In genomic region chr8:45438899-45439535, GRCm38 (mm10) we compare ENCODE assay signal across 10 mouse cellular contexts. TPM values are rescaled to one million over a fixed set of nuclear protein-coding genes. Genes with fewer than 3 reads are reported as not detected.
A peak's percentile ranks its signal among the peaks of the same experiment; 100 is the strongest.
DNase-seq lines count a peak whose midpoint lies in the region; ATAC-seq and TF ChIP-seq lines count a peak whose summit lies in the region.
"Had no signal": no experiment of that assay in that cellular context is flagged by ENCODE, and none has a peak within 500 bp of the region (broad histone marks: within the 10 kb centered on the region; RNA-seq: fewer than 3 reads in every experiment).

No protein-coding gene starts in this region.

- no peaks in the 10 kb centered on the region for H3K9me3 ChIP-seq in forebrain, embryonic 11.5 days (ENCODE audit: control insufficient read depth, low read length)
- no peaks in the 10 kb centered on the region for H3K9me3 ChIP-seq in forebrain, embryonic 10.5 days
- no peaks in the 10 kb centered on the region for H3K9me3 ChIP-seq in liver, postnatal 0 days (ENCODE audit: low read length)
- H3K9me3 ChIP-seq in forebrain, embryonic 13.5 days (replicated peaks): no peaks in the 10 kb centered on the region
- H3K9me3 ChIP-seq: stomach, embryonic 15.5 days had no signal

- no peaks in the 10 kb centered on the region for H3K36me3 ChIP-seq in forebrain, embryonic 11.5 days (ENCODE audit: control insufficient read depth, insufficient read depth, low read length)
- H3K36me3 ChIP-seq in forebrain, embryonic 10.5 days (replicated peaks): no peaks in the 10 kb centered on the region
- no peaks in the 10 kb centered on the region for H3K36me3 ChIP-seq in liver, postnatal 0 days (replicated peaks; ENCODE audit: insufficient read depth, low read length)
- no peaks in the 10 kb centered on the region for H3K36me3 ChIP-seq in forebrain, embryonic 13.5 days (ENCODE audit: poor library complexity, severe bottlenecking)
- H3K36me3 ChIP-seq: G1E; stomach, embryonic 15.5 days had no signal

- no peaks in the 10 kb centered on the region for H3K27me3 ChIP-seq in forebrain, embryonic 11.5 days (ENCODE audit: control insufficient read depth, insufficient read depth, low read length)
- H3K27me3 ChIP-seq in forebrain, embryonic 10.5 days (ENCODE audit: poor library complexity, severe bottlenecking): no peaks in the 10 kb centered on the region
- no peaks in the 10 kb centered on the region for H3K27me3 ChIP-seq in liver, postnatal 0 days (ENCODE audit: insufficient read depth, low read length)
- H3K27me3 ChIP-seq in forebrain, embryonic 13.5 days: no peaks in the 10 kb centered on the region
- H3K27me3 ChIP-seq: stomach, embryonic 15.5 days had no signal

- H3K27ac ChIP-seq in forebrain, embryonic 11.5 days (ENCODE audit: low read depth, low read length): no peak overlapping the region
- H3K27ac ChIP-seq in forebrain, embryonic 10.5 days: no peak overlapping the region
- H3K27ac ChIP-seq in liver, postnatal 0 days (ENCODE audit: low read depth): no peak overlapping the region
- H3K27ac ChIP-seq in forebrain, embryonic 13.5 days: no peak overlapping the region; the same call in 1 of the 2 replicates
- H3K27ac ChIP-seq: stomach, embryonic 15.5 days had no signal

- TF ChIP-seq EP300 in liver, postnatal 0 days (IDR thresholded peaks at IDR 0.05; ENCODE audit: low read depth): no peak

- H3K4me3 ChIP-seq in forebrain, embryonic 11.5 days (ENCODE audit: low read depth, low read length): no peak overlapping the region
- no peak overlapping the region for H3K4me3 ChIP-seq in forebrain, embryonic 10.5 days
- H3K4me3 ChIP-seq in liver, postnatal 0 days (ENCODE audit: low read depth, low read length): no peak overlapping the region
- no peak overlapping the region for H3K4me3 ChIP-seq in forebrain, embryonic 13.5 days
- H3K4me3 ChIP-seq: stomach, embryonic 15.5 days had no signal

- H3K4me2 ChIP-seq in forebrain, embryonic 11.5 days (ENCODE audit: low read depth, low read length, severe bottlenecking): peak overlapping the region; percentile 21; the same call in 1 of the 2 replicates
- H3K4me2 ChIP-seq in liver, postnatal 0 days (ENCODE audit: low read depth, low read length): no peak overlapping the region
- H3K4me2 ChIP-seq in forebrain, embryonic 13.5 days: no peak overlapping the region; the same call in 1 of the 2 replicates
- H3K4me2 ChIP-seq: stomach, embryonic 15.5 days had no signal

- no peak overlapping the region for H3K9ac ChIP-seq in forebrain, embryonic 11.5 days (ENCODE audit: low read length)
- H3K9ac ChIP-seq in liver, postnatal 0 days (replicated peaks): no peak overlapping the region
- H3K9ac ChIP-seq in forebrain, embryonic 13.5 days: no peak overlapping the region
- H3K9ac ChIP-seq: stomach, embryonic 15.5 days had no signal

- 2% methylated on average over 5 of the region's 5 CpGs for WGBS in forebrain, embryonic 11.5 days
- WGBS in forebrain, embryonic 10.5 days: 10% methylated on average over 5 of the region's 5 CpGs
- WGBS in liver, postnatal 0 days (ENCODE audit: insufficient replicate concordance): 9% methylated on average over 5 of the region's 5 CpGs
- 2% methylated on average over 5 of the region's 5 CpGs for WGBS in forebrain, embryonic 13.5 days

- no peaks in the 10 kb centered on the region; the same call in 1 of the 2 replicates for H3K4me1 ChIP-seq in forebrain, embryonic 11.5 days (replicated peaks; ENCODE audit: control insufficient read depth, insufficient read depth, low read length)
- H3K4me1 ChIP-seq in forebrain, embryonic 10.5 days: peaks cover 8% of the 10 kb centered on the region; the same call in 1 of the 2 replicates
- H3K4me1 ChIP-seq in liver, postnatal 0 days (ENCODE audit: insufficient read depth): no peaks in the 10 kb centered on the region
- H3K4me1 ChIP-seq in forebrain, embryonic 13.5 days: peaks cover 3% of the 10 kb centered on the region
- H3K4me1 ChIP-seq: stomach, embryonic 15.5 days had no signal

- DNase-seq in forebrain, embryonic 11.5 days (ENCODE audit: low spot score): no peak
- no peak for DNase-seq in forebrain, embryonic 10.5 days (ENCODE audit: extremely low spot score, low spot score)
- no peak for DNase-seq in liver, postnatal 0 days
- DNase-seq in liver: no peak
- no peak for DNase-seq in testis, postnatal 10 days (ENCODE audit: low spot score)
- no peak for DNase-seq in gastrocnemius, postnatal 4 days (ENCODE audit: low spot score in 2 of 2)

- TF ChIP-seq CTCF in liver, postnatal 0 days (IDR thresholded peaks at IDR 0.05; ENCODE audit: low read depth): peak; percentile 69

- ATAC-seq in forebrain, embryonic 11.5 days (replicated peaks; ENCODE audit: low FRiP score): 0 out of 2 replicates have a peak, but pooled peaks have one; percentile 39
- no peak for ATAC-seq in liver, postnatal 0 days
- peak; percentile 89 for ATAC-seq in forebrain, embryonic 13.5 days
- peak; percentile 67; the same call in 1 of the 2 replicates for ATAC-seq in megakaryocyte-erythroid progenitor cell, adult 5-6 weeks (replicated peaks; ENCODE audit: low FRiP score, low TSS enrichment, poor library complexity, severe bottlenecking)

RNA-seq across cellular contexts. Expression of gene Tlr3, which starts 28.1 kb away (rescaled TPM):
- 0.86 and 1.3 TPM in 2 replicates for polyA plus RNA-seq in forebrain, embryonic 11.5 days (2014; fragmentation: Nextera tagmentation; extraction: Ambion mirVana)
- polyA plus RNA-seq in forebrain, embryonic 10.5 days (2016; fragmentation: Nextera tagmentation; extraction: Ambion mirVana): 0.97 and 1.3 TPM in 2 replicates
- polyA plus RNA-seq in liver, postnatal 0 days (2015; fragmentation: Nextera tagmentation; extraction: Ambion mirVana): 1.2 and 1.7 TPM in 2 replicates
- polyA plus RNA-seq in forebrain, embryonic 13.5 days (2015; fragmentation: Nextera tagmentation; extraction: Ambion mirVana): 0.87 and 1.3 TPM in 2 replicates
- not detected in 2 replicates for total RNA-seq in megakaryocyte-erythroid progenitor cell, adult 5-6 weeks (2014; fragmentation: Nextera tagmentation)
- 0.91 and 3.7 TPM in 2 replicates for total RNA-seq in megakaryocyte-erythroid progenitor cell, adult 5-6 weeks (2017)
- total RNA-seq in gastrocnemius, postnatal 4 days (2021): 1 to 10 TPM; 3.7 to 3.8 TPM
- polyA plus RNA-seq: G1E had no signal

RNA-seq across cellular contexts. Expression of gene Fam149a, which starts 56.9 kb away (rescaled TPM):
- polyA plus RNA-seq in forebrain, embryonic 11.5 days (2014; fragmentation: Nextera tagmentation; extraction: Ambion mirVana): 9.5 and 10.0 TPM in 2 replicates
- polyA plus RNA-seq in forebrain, embryonic 10.5 days (2016; fragmentation: Nextera tagmentation; extraction: Ambion mirVana): 9.6 and 9.7 TPM in 2 replicates
- polyA plus RNA-seq in liver, postnatal 0 days (2015; fragmentation: Nextera tagmentation; extraction: Ambion mirVana): 1.5 and 2.1 TPM in 2 replicates
- polyA plus RNA-seq in forebrain, embryonic 13.5 days (2015; fragmentation: Nextera tagmentation; extraction: Ambion mirVana): 3.4 TPM in 2 replicates
- not detected in 2 replicates for total RNA-seq in megakaryocyte-erythroid progenitor cell, adult 5-6 weeks (2014; fragmentation: Nextera tagmentation)
- total RNA-seq in megakaryocyte-erythroid progenitor cell, adult 5-6 weeks (2017): not detected in 2 replicates
- total RNA-seq in gastrocnemius, postnatal 4 days (2021): 1 to 10 TPM; 9.1 to 9.3 TPM
- polyA plus RNA-seq: G1E had no signal
